Mouse (Mus musculus) ES-Bruce4 (cell line): ENCODE results near the gene Spg20. TPM values are rescaled to one million over a fixed set of nuclear protein-coding genes. Genes with fewer than 3 reads are reported as not detected.

Experiments used
- H3K27ac ChIP-seq: 2 replicates; pipeline ENCODE4 v1.5.1; 2012; ENCODE audit warnings: low read length, inconsistent platforms; ENCODE audit not compliant: insufficient read depth
- H3K27me3 ChIP-seq: 2 replicates; pipeline ENCODE4 v1.6.1; 2012; ENCODE audit warnings: mild to moderate bottlenecking, low read length, inconsistent platforms; ENCODE audit not compliant: control insufficient read depth, poor library complexity, insufficient read depth, severe bottlenecking
- H3K36me3 ChIP-seq: 2 replicates; pipeline ENCODE4 v1.6.1; 2012; ENCODE audit warnings: inconsistent platforms, mild to moderate bottlenecking, low read length, moderate library complexity; ENCODE audit not compliant: control insufficient read depth, poor library complexity, insufficient read depth, severe bottlenecking
- H3K4me1 ChIP-seq: one replicate; pipeline ENCODE4 v1.8.1; 2011; ENCODE audit warnings: low read length; ENCODE audit not compliant: control insufficient read depth, insufficient read depth
- H3K4me3 ChIP-seq: 2 replicates; pipeline ENCODE4 v1.5.1; 2011; ENCODE audit warnings: low read depth, mild to moderate bottlenecking, low read length
- H3K9ac ChIP-seq: 2 replicates; pipeline ENCODE4 v1.6.1; 2012; ENCODE audit warnings: low read depth, mild to moderate bottlenecking, inconsistent platforms; ENCODE audit not compliant: poor library complexity, severe bottlenecking
- H3K9me3 ChIP-seq: replicated peaks from 2 replicates; pipeline ENCODE4 v1.6.1; 2012; ENCODE audit warnings: mild to moderate bottlenecking, low read length, inconsistent platforms; ENCODE audit not compliant: control insufficient read depth, poor library complexity, insufficient read depth, severe bottlenecking
- CTCF ChIP-seq: IDR thresholded peaks from one replicate; pipeline ENCODE4 v1.8.1; 2011; ENCODE audit warnings: low read depth, low read length
- EP300 ChIP-seq: IDR thresholded peaks from 2 replicates; pipeline ENCODE4 v1.6.1; 2011; ENCODE audit warnings: low read depth, low read length; ENCODE audit not compliant: insufficient read depth
- POLR2A ChIP-seq: IDR thresholded peaks from one replicate; pipeline ENCODE4 v1.8.1; 2011; ENCODE audit warnings: low read length; ENCODE audit not compliant: insufficient read depth
- polyA plus RNA-seq: library from polyadenylated mRNA; stranded (reverse); fragments of >200 nt; gene quantifications from 2 replicates; pipeline ENCODE4 v1.2.4, GENCODE M21; 2011; ENCODE audit warnings: low read depth; ENCODE audit not compliant: missing spikeins, insufficient read depth, insufficient read length

Gene Spg20
- polyA plus RNA-seq, 1 experiment: 51.2 TPM

DNA sequence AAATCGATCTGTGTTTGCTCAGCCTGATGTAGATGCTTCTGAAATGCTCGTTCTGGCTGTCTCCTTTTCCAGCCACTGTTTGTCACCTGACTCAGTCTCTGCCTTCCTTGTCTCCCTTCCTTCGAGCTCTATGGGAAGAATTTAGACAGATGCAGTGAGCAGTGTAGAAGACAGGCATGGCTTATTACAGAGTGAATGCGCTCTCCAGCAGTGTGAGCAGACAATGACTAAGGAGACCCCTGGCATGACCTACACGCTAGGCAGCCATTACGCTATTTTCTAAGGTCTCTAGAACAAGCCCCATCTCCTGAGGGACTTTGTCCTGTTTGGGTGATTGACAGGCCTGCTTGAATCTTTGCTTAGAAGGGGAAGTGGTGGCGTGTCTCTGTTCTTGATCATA is 49.2 kb downstream of the Spg20 start:
- no peaks in the 10 kb centered on the region; the same call in 1 of the 2 replicates for H3K27me3 ChIP-seq
- H3K4me3 ChIP-seq: no peak overlapping the region
- H3K9me3 ChIP-seq: no peaks in the 10 kb centered on the region
- no peak for TF ChIP-seq EP300
- no peak for TF ChIP-seq POLR2A
- TF ChIP-seq CTCF: no peak
- no peaks in the 10 kb centered on the region for H3K4me1 ChIP-seq
- no peaks in the 10 kb centered on the region for H3K36me3 ChIP-seq
- no peak overlapping the region for H3K27ac ChIP-seq
- H3K9ac ChIP-seq: no peak overlapping the region

DNA sequence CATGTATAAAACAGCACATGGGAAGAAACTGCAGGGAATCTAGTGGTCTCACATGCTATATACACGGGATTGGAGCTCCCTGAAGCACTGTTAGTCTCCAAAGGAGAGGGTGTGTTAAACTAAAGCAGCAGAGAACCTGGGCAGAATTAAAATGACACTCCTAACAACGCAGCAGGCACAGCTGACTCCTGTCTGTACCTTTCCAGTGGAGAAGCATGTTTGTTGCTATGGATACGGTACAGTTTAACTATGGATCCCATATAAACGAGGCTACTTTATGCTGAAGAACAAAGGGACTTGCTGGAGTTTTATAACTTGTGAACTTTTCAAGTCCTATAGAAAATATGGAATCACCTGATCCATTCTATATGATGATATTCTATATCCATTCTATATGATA is 51.6 kb downstream of the Spg20 start:
- Histone ChIP-seq H3K4me3 (no peak overlapping the region), H3K9ac (no peak overlapping the region), H3K27ac (no peak overlapping the region), H3K27me3 (no peaks in the 10 kb centered on the region), H3K36me3 (no peaks in the 10 kb centered on the region), H3K9me3 (no peaks in the 10 kb centered on the region), H3K4me1 (no peaks in the 10 kb centered on the region)
- TF ChIP-seq CTCF: no peak
- TF ChIP-seq EP300: no peak
- TF ChIP-seq POLR2A: no peak

DNA sequence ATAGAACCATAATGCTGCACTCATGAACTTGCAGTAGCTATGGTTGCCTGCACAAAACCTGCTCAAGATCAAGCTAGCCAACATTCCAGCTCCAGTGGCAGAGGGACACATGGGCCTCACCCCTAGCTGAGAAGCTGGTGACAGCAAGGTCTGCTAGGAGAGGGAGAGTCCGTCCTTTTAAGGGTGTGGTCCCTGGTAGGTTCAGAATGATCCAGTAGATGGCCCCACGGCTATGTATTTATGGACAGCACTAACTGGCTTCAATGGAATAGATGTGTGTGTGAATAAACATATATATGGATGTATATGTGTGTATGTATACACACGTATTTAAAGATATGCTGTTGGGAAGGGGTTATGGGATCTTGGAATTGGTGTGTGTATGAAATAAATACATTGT is 60.6 kb downstream of the Spg20 start:
- TF ChIP-seq EP300 (no peak), CTCF (no peak), POLR2A (no peak)
- no peaks in the 10 kb centered on the region for H3K9me3 ChIP-seq
- no peaks in the 10 kb centered on the region for H3K36me3 ChIP-seq
- H3K27ac ChIP-seq: no peak overlapping the region
- no peak overlapping the region for H3K4me3 ChIP-seq
- no peak overlapping the region for H3K9ac ChIP-seq
- no peaks in the 10 kb centered on the region for H3K27me3 ChIP-seq
- no peaks in the 10 kb centered on the region for H3K4me1 ChIP-seq

DNA sequence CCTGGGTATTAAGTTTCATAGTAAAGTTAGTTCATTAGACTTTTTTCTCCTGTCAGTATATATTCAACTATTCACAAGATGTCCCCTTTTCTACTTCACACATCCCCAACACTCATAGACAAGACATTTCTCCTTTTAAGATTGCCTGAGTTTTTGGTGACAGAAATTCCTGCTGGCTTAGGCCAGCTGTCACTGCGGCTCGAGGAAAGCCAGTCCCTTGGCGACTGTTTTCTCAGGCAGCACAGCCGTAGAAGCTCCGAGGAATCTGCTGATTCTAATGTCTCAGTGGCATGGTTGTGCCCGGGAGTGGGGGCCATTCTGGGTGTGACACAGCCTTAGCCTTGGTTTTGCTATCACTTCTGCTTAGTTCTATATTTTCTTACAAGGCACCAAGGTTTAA is 65.4 kb downstream of the Spg20 start:
- H3K4me1 ChIP-seq: no peaks in the 10 kb centered on the region
- H3K36me3 ChIP-seq: no peaks in the 10 kb centered on the region
- no peaks in the 10 kb centered on the region for H3K9me3 ChIP-seq
- TF ChIP-seq EP300 (no peak), POLR2A (no peak), CTCF (no peak)
- H3K9ac ChIP-seq: no peak overlapping the region
- H3K27ac ChIP-seq: no peak overlapping the region
- H3K4me3 ChIP-seq: no peak overlapping the region
- no peaks in the 10 kb centered on the region for H3K27me3 ChIP-seq

DNA sequence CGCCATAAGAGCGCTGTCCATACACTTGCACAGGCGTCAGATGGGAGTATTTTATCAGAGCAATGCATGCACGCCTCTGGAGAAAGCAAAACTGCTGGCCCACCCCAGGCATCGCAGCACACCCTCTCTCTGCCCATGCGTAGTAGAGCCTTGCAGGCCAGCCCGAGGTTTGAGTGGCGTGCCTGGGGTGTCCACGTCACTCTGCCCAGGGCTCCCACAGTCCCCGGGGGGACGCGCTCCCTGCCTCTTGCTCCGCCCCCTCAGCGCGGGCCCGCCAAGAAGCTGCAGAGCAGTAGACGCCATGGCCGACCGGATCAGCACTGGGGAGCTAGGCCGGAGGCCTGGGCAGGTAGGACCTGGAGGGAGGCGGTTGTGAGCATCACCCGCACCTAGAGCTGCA is 69.9 kb downstream of the Spg20 start, which contains the start of gene Sohlh2:
Gene Sohlh2, plus strand, starts transcription at position 263 of the 400 bp plus-strand sequence.
- Histone ChIP-seq H3K36me3 (no peaks in the 10 kb centered on the region), H3K27me3 (no peaks in the 10 kb centered on the region), H3K9me3 (no peaks in the 10 kb centered on the region), H3K4me1 (no peaks in the 10 kb centered on the region), H3K27ac (no peak within 1 kb of the TSS), H3K4me3 (peak within 1 kb of the TSS; percentile 43), H3K9ac (no peak within 1 kb of the TSS)
- TF ChIP-seq POLR2A (no peak), EP300 (no peak), CTCF (no peak)

Other genes with a start within 250 kb of the Spg20 start
- 0.53 and 1.0 TPM in 2 replicates for gene Sertm1, start 196.2 kb upstream of the Spg20 start, polyA plus RNA-seq
- gene Ccna1, start 56.6 kb upstream of the Spg20 start, polyA plus RNA-seq: 1.7 and 3.6 TPM in 2 replicates
- 0.23 and 0.27 TPM in 2 replicates for gene Ccdc169, start 25.2 kb downstream of the Spg20 start, polyA plus RNA-seq
- 3.6 and 3.8 TPM in 2 replicates for gene Sohlh2, start 69.9 kb downstream of the Spg20 start, polyA plus RNA-seq
- gene Dclk1, start 130.3 kb downstream of the Spg20 start, polyA plus RNA-seq: 1.3 and 2.3 TPM in 2 replicates